Mouse (Mus musculus): ENCODE data around the gene Itgb1bp1.

DNA sequence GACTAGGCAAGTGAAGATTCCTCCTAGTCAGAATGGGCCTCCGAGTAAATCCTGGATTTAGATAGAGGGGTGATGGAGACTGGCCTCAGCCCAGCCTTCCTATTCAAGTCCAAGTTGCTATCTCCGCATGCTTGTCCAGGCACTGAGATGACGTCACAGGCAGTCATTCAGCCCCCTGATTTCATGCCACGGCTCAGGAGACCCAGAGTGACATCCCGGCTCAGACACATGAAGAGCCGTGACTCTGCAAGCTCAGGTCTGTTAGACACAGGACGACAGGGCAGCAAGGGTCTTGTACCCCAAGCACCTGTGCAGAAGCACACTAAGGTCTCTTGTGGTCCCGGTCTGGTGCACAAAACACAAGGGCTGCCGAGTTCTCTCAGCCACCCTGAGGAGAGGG is 36.8 kb upstream of the Itgb1bp1 start:
- TF ChIP-seq POLR2A (IDR thresholded peaks at IDR 0.05; ENCODE audit: insufficient read depth, low read length) (no peak), CTCF (IDR thresholded peaks at IDR 0.05; ENCODE audit: low read depth, low read length) (no peak)

Measured in ES-Bruce4 (cell line).